Mouse (Mus musculus) E14TG2a.4 (cell line): ENCODE results near the gene Zfp36l2.

Experiments used
- CTCF ChIP-seq: conservative IDR thresholded peaks from 2 replicates; pipeline ENCODE4 v1.5.1; 2014; ENCODE audit warnings: low read length
- NANOG ChIP-seq: IDR thresholded peaks from 2 replicates; pipeline ENCODE4 v1.6.1; 2014; ENCODE audit warnings: borderline replicate concordance, low read length, mixed read lengths
- POU5F1 ChIP-seq: IDR thresholded peaks from 2 replicates; pipeline ENCODE4 v1.6.1; 2014; ENCODE audit warnings: low read length, borderline replicate concordance

GRCm38 (mm10) chr17:84148499-84149484, 39.0 kb downstream of the Zfp36l2 start:
- TF ChIP-seq CTCF (no peak), POU5F1 (no peak), NANOG (no peak)
